Mouse (Mus musculus) lung, postnatal 0 days (tissue): ENCODE measurements at regions not wholly inside any gene's neighbourhood (a gene's known extent, or its start where the extent isn't known, plus 50 kb on each side); places are given as distances from the start of the nearest gene placed in this dataset.

Source experiments
- CTCF ChIP-seq: IDR thresholded peaks from 2 replicates; pipeline ENCODE4 v1.5.1; 2016; ENCODE audit warnings: antibody characterized with exemption, mild to moderate bottlenecking
- EP300 ChIP-seq: IDR thresholded peaks from 2 replicates; pipeline ENCODE4 v1.6.1; 2016; ENCODE audit warnings: antibody characterized with exemption, mild to moderate bottlenecking, control low read depth

- TF ChIP-seq CTCF (no peak), EP300 (no peak)
Observed at GRCm38 (mm10) chr9:63060740-63061139, 73.0 kb upstream of the Pias1 start.
